Mouse (Mus musculus) G1E (cell line): ENCODE data around the gene Atxn1l.

Experiments used
- CTCF ChIP-seq: IDR thresholded peaks from 2 replicates; pipeline ENCODE4 v1.5.1; 2012; ENCODE audit warnings: low read depth, low read length, inconsistent platforms, mixed read lengths
- GATA1 ChIP-seq: IDR thresholded peaks from 2 replicates; pipeline ENCODE4 v1.6.1; 2012; ENCODE audit warnings: borderline replicate concordance, low read length, inconsistent platforms, mixed read lengths
- POLR2AphosphoS5 ChIP-seq: IDR thresholded peaks from 2 replicates; pipeline ENCODE4 v1.6.1; 2012; ENCODE audit warnings: low read depth, low read length, inconsistent platforms; ENCODE audit not compliant: insufficient replicate concordance

GRCm38 (mm10) chr8:109698477-109698876, 39.1 kb downstream of the Atxn1l start:
- TF ChIP-seq CTCF (no peak), GATA1 (no peak), POLR2AphosphoS5 (no peak)
